In the genomic region with DNA sequence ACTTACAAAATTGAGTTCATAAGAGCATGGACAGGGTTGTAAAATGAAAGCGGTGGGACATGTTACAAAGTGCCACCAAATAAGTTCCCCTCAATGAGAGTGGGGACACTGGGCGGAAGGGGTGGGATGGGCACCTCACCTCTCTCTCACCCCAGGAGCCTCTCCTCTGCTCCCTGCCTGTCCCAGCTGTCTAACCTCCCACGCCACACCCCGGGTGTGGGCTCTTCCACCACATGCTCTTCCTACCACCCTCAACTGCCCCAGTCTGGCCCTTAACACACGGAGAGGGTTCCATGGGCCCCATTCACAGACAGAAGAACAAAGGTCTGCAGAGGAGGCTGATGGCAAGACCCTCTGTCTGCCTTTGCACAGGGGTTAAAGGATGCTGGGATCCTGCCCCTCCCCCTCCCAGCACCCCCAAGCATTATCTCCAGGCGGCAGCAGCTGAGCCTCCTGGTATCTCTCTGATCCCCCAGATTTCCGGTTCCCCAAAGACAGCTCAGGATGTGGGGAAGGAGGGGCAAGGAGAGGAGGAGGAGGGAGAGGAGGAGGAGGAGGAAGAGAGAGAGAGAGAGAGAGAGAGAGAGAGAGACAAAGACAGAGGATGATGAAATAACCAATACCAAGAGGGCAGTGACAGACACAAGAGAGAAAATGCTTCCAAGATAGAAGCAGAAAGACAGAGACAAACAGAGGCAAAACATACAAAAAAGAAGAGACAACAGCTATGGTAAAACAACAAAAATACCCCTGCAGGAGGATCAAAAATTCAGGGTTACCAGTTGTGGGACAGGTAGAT, we compare ENCODE assay signal across 12 mouse cellular contexts. TPM values are rescaled to one million over a fixed set of nuclear protein-coding genes. Genes with fewer than 3 reads are reported as not detected.
A peak's percentile ranks its signal among the peaks of the same experiment; 100 is the strongest.
DNase-seq lines count a peak whose midpoint lies in the region; ATAC-seq lines count a peak whose summit lies in the region.
"Had no signal": no experiment of that assay in that cellular context is flagged by ENCODE, and none has a peak within 500 bp of the region (broad histone marks: within the 10 kb centered on the region; RNA-seq: fewer than 3 reads in every experiment).

No protein-coding gene starts in this region.

- no peaks in the 10 kb centered on the region for H3K27me3 ChIP-seq in midbrain, embryonic 10.5 days (ENCODE audit: low read depth, poor library complexity, severe bottlenecking)
- no peaks in the 10 kb centered on the region for H3K27me3 ChIP-seq in midbrain, embryonic 16.5 days (ENCODE audit: control insufficient read depth, insufficient read depth, low read depth, low read length)
- no peaks in the 10 kb centered on the region for H3K27me3 ChIP-seq in liver, embryonic 16.5 days (ENCODE audit: control insufficient read depth, insufficient read depth, low read depth, low read length)
- H3K27me3 ChIP-seq: limb, embryonic 12.5 days; neural tube, embryonic 12.5 days had no signal

- H3K27ac ChIP-seq in midbrain, embryonic 10.5 days (replicated peaks): peak overlapping the region; percentile 68
- no peak overlapping the region for H3K27ac ChIP-seq in midbrain, embryonic 16.5 days (ENCODE audit: low read length)
- peak overlapping the region; percentile 37 for H3K27ac ChIP-seq in liver, embryonic 16.5 days (ENCODE audit: low read length)
- H3K27ac ChIP-seq: hindbrain, postnatal 0 days; limb, embryonic 12.5 days; neural tube, embryonic 12.5 days had no signal

- H3K36me3 ChIP-seq in midbrain, embryonic 10.5 days: no peaks in the 10 kb centered on the region
- no peaks in the 10 kb centered on the region for H3K36me3 ChIP-seq in midbrain, embryonic 16.5 days (ENCODE audit: control insufficient read depth, insufficient read depth, low read length)
- no peaks in the 10 kb centered on the region for H3K36me3 ChIP-seq in liver, embryonic 16.5 days (ENCODE audit: control insufficient read depth, insufficient read depth)
- H3K36me3 ChIP-seq: limb, embryonic 12.5 days; neural tube, embryonic 12.5 days had no signal

- H3K4me3 ChIP-seq in midbrain, embryonic 10.5 days: no peak overlapping the region
- no peak overlapping the region for H3K4me3 ChIP-seq in midbrain, embryonic 16.5 days (ENCODE audit: low read depth, low read length)
- H3K4me3 ChIP-seq in liver, embryonic 16.5 days (ENCODE audit: low read depth, low read length): no peak overlapping the region
- H3K4me3 ChIP-seq: limb, embryonic 12.5 days; neural tube, embryonic 12.5 days had no signal

- no peak for DNase-seq in midbrain, embryonic 10.5 days (ENCODE audit: low spot score)
- peak; percentile 46 to 62 for DNase-seq in thymus, postnatal 36 days
- no peak for DNase-seq in cerebellum, adult 8-10 months
- DNase-seq in kidney, postnatal 36 days: no peak
- DNase-seq in spleen, adult 18-20 months: no peak

- ATAC-seq in midbrain, embryonic 16.5 days: no peak
- 0 out of 2 replicates have a peak, but pooled peaks have one; percentile 44 for ATAC-seq in erythroblast, adult 5-6 weeks (replicated peaks; ENCODE audit: low FRiP score, poor library complexity, severe bottlenecking)
- ATAC-seq in liver, embryonic 16.5 days (ENCODE audit: low read depth): peak; percentile 86

- no peaks in the 10 kb centered on the region for H3K9me3 ChIP-seq in midbrain, embryonic 10.5 days (replicated peaks)
- no peaks in the 10 kb centered on the region for H3K9me3 ChIP-seq in midbrain, embryonic 16.5 days (replicated peaks; ENCODE audit: control insufficient read depth, low read length, poor library complexity, severe bottlenecking)
- no peaks in the 10 kb centered on the region for H3K9me3 ChIP-seq in liver, embryonic 16.5 days (replicated peaks; ENCODE audit: control insufficient read depth, low read length)
- H3K9me3 ChIP-seq: limb, embryonic 12.5 days; neural tube, embryonic 12.5 days had no signal

- 48% methylated on average over 7 of the region's 7 CpGs for WGBS in midbrain, embryonic 10.5 days
- WGBS in midbrain, embryonic 16.5 days: 48% methylated on average over 7 of the region's 7 CpGs
- 17% methylated on average over 7 of the region's 7 CpGs for WGBS in liver, embryonic 16.5 days (ENCODE audit: insufficient replicate concordance)

- no peak overlapping the region for H3K4me2 ChIP-seq in midbrain, embryonic 16.5 days (ENCODE audit: low read length)
- peak overlapping the region; percentile 38 for H3K4me2 ChIP-seq in liver, embryonic 16.5 days (ENCODE audit: low read depth, low read length)
- H3K4me2 ChIP-seq: heart, embryonic 11.5 days; limb, embryonic 12.5 days; neural tube, embryonic 12.5 days had no signal

- H3K9ac ChIP-seq in midbrain, embryonic 16.5 days (ENCODE audit: low read depth, low read length): no peak overlapping the region
- peak overlapping the region; percentile 21; the same call in 1 of the 2 replicates for H3K9ac ChIP-seq in liver, embryonic 16.5 days (ENCODE audit: low read depth, low read length)
- H3K9ac ChIP-seq: limb, embryonic 12.5 days; neural tube, embryonic 12.5 days had no signal

- peaks cover 27% of the 10 kb centered on the region for H3K4me1 ChIP-seq in midbrain, embryonic 10.5 days
- H3K4me1 ChIP-seq in midbrain, embryonic 16.5 days (ENCODE audit: control insufficient read depth, insufficient read depth, low read length): peaks cover 10% of the 10 kb centered on the region
- peaks cover 27% of the 10 kb centered on the region for H3K4me1 ChIP-seq in liver, embryonic 16.5 days (ENCODE audit: control insufficient read depth, low read depth, low read length)
- H3K4me1 ChIP-seq: limb, embryonic 12.5 days; neural tube, embryonic 12.5 days had no signal

RNA-seq across cellular contexts. Expression of a gene that starts 12.4 kb away (rescaled TPM):
- polyA plus RNA-seq in midbrain, embryonic 10.5 days (2016; fragmentation: Nextera tagmentation; extraction: Ambion mirVana): 1.6 and 2.6 TPM in 2 replicates
- 0.87 and 1.3 TPM in 2 replicates for polyA plus RNA-seq in midbrain, embryonic 16.5 days (2015; fragmentation: Nextera tagmentation; extraction: Ambion mirVana)
- 1.9 and 2.3 TPM in 2 replicates for total RNA-seq in erythroblast, adult 5-6 weeks (2015; ENCODE audit: low replicate concordance)
- total RNA-seq in erythroblast, adult 5-6 weeks (2017; ENCODE audit: low replicate concordance): 0.94 and 11.8 TPM in 2 replicates
- polyA plus RNA-seq in liver, embryonic 16.5 days (2015; fragmentation: Nextera tagmentation; extraction: Ambion mirVana): 5.4 and 6.3 TPM in 2 replicates

RNA-seq across cellular contexts. Expression of a gene that starts 20.3 kb away (rescaled TPM):
- 67.6 and 68.9 TPM in 2 replicates for polyA plus RNA-seq in midbrain, embryonic 10.5 days (2016; fragmentation: Nextera tagmentation; extraction: Ambion mirVana)
- polyA plus RNA-seq in midbrain, embryonic 16.5 days (2015; fragmentation: Nextera tagmentation; extraction: Ambion mirVana): 87.1 and 92.6 TPM in 2 replicates
- 1.5 and 7.5 TPM in 2 replicates for total RNA-seq in erythroblast, adult 5-6 weeks (2015; ENCODE audit: low replicate concordance)
- total RNA-seq in erythroblast, adult 5-6 weeks (2017; ENCODE audit: low replicate concordance): 1.7 and 2.5 TPM in 2 replicates
- 16.1 and 18.3 TPM in 2 replicates for polyA plus RNA-seq in liver, embryonic 16.5 days (2015; fragmentation: Nextera tagmentation; extraction: Ambion mirVana)

RNA-seq across cellular contexts. Expression of a gene that starts 39.5 kb away (rescaled TPM):
- 2.6 and 2.8 TPM in 2 replicates for polyA plus RNA-seq in midbrain, embryonic 10.5 days (2016; fragmentation: Nextera tagmentation; extraction: Ambion mirVana)
- polyA plus RNA-seq in midbrain, embryonic 16.5 days (2015; fragmentation: Nextera tagmentation; extraction: Ambion mirVana): 2.1 TPM in 2 replicates
- 5.6 and 6.3 TPM in 2 replicates for total RNA-seq in erythroblast, adult 5-6 weeks (2015; ENCODE audit: low replicate concordance)
- 9.8 and 17.8 TPM in 2 replicates for total RNA-seq in erythroblast, adult 5-6 weeks (2017; ENCODE audit: low replicate concordance)
- polyA plus RNA-seq in liver, embryonic 16.5 days (2015; fragmentation: Nextera tagmentation; extraction: Ambion mirVana): 1.7 and 1.9 TPM in 2 replicates

RNA-seq across cellular contexts. Expression of a gene that starts 57.7 kb away (rescaled TPM):
- 0.07 and 0.16 TPM in 2 replicates for polyA plus RNA-seq in midbrain, embryonic 10.5 days (2016; fragmentation: Nextera tagmentation; extraction: Ambion mirVana)
- polyA plus RNA-seq in midbrain, embryonic 16.5 days (2015; fragmentation: Nextera tagmentation; extraction: Ambion mirVana): not detected in 2 replicates
- total RNA-seq in erythroblast, adult 5-6 weeks (2015; ENCODE audit: low replicate concordance): not detected in 2 replicates
- 0.28 TPM in 1 of 2 replicates, not detected in the other for total RNA-seq in erythroblast, adult 5-6 weeks (2017; ENCODE audit: low replicate concordance)
- 3.6 and 4.7 TPM in 2 replicates for polyA plus RNA-seq in liver, embryonic 16.5 days (2015; fragmentation: Nextera tagmentation; extraction: Ambion mirVana)
- polyA plus RNA-seq: heart, embryonic 11.5 days; limb, embryonic 12.5 days; neural tube, embryonic 12.5 days had no signal

Comparison
In these comparisons a context has a peak if more than half of its experiments do, and no peak if none do; other contexts are left out.
1. DNase-seq: peak in thymus, postnatal 36 days (2 of 2); none in midbrain, embryonic 10.5 days (single experiment), cerebellum, adult 8-10 months (single experiment), kidney, postnatal 36 days (0 of 2) and spleen, adult 18-20 months (0 of 2).